Mouse (Mus musculus) small intestine, adult 2 months (tissue): ENCODE measurements around the gene Rpf2.

ENCODE experiments used
- CTCF ChIP-seq: fragments of 200-500 bp; IDR thresholded peaks from 2 replicates; pipeline ENCODE4 v1.5.1; 2012; ENCODE audit warnings: low read depth, mild to moderate bottlenecking, control low read depth, inconsistent platforms, low read length, moderate library complexity, mixed read lengths; ENCODE audit not compliant: insufficient replicate concordance, insufficient read length; ENCODE audit errors: extremely low read depth
- POLR2A ChIP-seq: fragments of 200-500 bp; IDR thresholded peaks from 2 replicates; pipeline ENCODE4 v1.6.1; 2012; ENCODE audit warnings: low read depth, mild to moderate bottlenecking, control low read depth, inconsistent platforms, low read length, moderate library complexity

- TF ChIP-seq CTCF: no peak
- TF ChIP-seq POLR2A: no peak
Measured at GRCm38 (mm10) chr10:40227660-40228303, 19.1 kb downstream of the Rpf2 start.
